Mouse (Mus musculus) c-Kit-positive CD71-positive TER-119-positive erythroid progenitor cells, embryonic 14.5 days (primary cell): ENCODE measurements around the gene Sez6.

Source experiments
- DNase-seq: peaks from one replicate; pipeline ENCODE4 v3.0.0-alpha.2; 2013; ENCODE audit warnings: low spot score

Gene Sez6

GRCm38 (mm10) chr11:77930751-77931540 lies at the start of gene Sez6:
Gene Sez6, plus strand, starts transcription at chr11:77930800.
- peak; percentile 23 for DNase-seq

- DNase-seq, result no peak
These were observed 45.9 kb upstream of the Sez6 start for GRCm38 (mm10) chr11:77884524-77885245.

- DNase-seq, result no peak
These were observed 45.4 kb upstream of the Sez6 start for GRCm38 (mm10) chr11:77885246-77885575.

GRCm38 (mm10) chr11:77887373-77887960 lies 43.1 kb upstream of the Sez6 start:
- no peak for DNase-seq

GRCm38 (mm10) chr11:77888846-77889245 lies 41.8 kb upstream of the Sez6 start:
- DNase-seq, result no peak

- DNase-seq, result no peak
These were observed 41.1 kb upstream of the Sez6 start for GRCm38 (mm10) chr11:77889484-77889883.

- DNase-seq, result no peak
These were observed 39.8 kb upstream of the Sez6 start for GRCm38 (mm10) chr11:77890648-77891258.

GRCm38 (mm10) chr11:77892883-77893282 lies 37.7 kb upstream of the Sez6 start:
- no peak for DNase-seq

GRCm38 (mm10) chr11:77893283-77893682 lies 37.3 kb upstream of the Sez6 start:
- no peak for DNase-seq

GRCm38 (mm10) chr11:77893787-77894718 lies 36.5 kb upstream of the Sez6 start, which contains the start of gene Pipox:
Gene Pipox, minus strand, starts transcription at chr11:77894096.
- DNase-seq, result no peak

GRCm38 (mm10) chr11:77894967-77895366 lies 35.6 kb upstream of the Sez6 start:
- no peak for DNase-seq

- DNase-seq, result no peak
These were observed 34.6 kb upstream of the Sez6 start for GRCm38 (mm10) chr11:77896011-77896410.

GRCm38 (mm10) chr11:77896480-77896819 lies 34.1 kb upstream of the Sez6 start:
- DNase-seq, result no peak

GRCm38 (mm10) chr11:77896820-77897805 lies 33.5 kb upstream of the Sez6 start:
- DNase-seq, result no peak

- no peak for DNase-seq
These were observed 30.4 kb upstream of the Sez6 start for GRCm38 (mm10) chr11:77900187-77900586.

- DNase-seq, result no peak
These were observed 29.9 kb upstream of the Sez6 start for GRCm38 (mm10) chr11:77900696-77901095.

GRCm38 (mm10) chr11:77901366-77901765 lies 29.2 kb upstream of the Sez6 start:
- DNase-seq, result no peak

- DNase-seq, result no peak
These were observed 28.7 kb upstream of the Sez6 start for GRCm38 (mm10) chr11:77901775-77902355.

- DNase-seq, result no peak
These were observed 26.8 kb upstream of the Sez6 start for GRCm38 (mm10) chr11:77903761-77904160.

GRCm38 (mm10) chr11:77904707-77905106 lies 25.9 kb upstream of the Sez6 start:
- no peak for DNase-seq
